Mouse (Mus musculus) spleen, adult 18-20 months (tissue): ENCODE measurements at regions not wholly inside any gene's neighbourhood (a gene's known extent, or its start where the extent isn't known, plus 50 kb on each side); places are given as distances from the start of the nearest gene placed in this dataset.

Source experiments
- DNase-seq, 2 experiments: peaks; one replicate each; pipeline ENCODE4 v3.0.0; 2022; ENCODE audit warnings: mixed read lengths in 2 of 2

DNA sequence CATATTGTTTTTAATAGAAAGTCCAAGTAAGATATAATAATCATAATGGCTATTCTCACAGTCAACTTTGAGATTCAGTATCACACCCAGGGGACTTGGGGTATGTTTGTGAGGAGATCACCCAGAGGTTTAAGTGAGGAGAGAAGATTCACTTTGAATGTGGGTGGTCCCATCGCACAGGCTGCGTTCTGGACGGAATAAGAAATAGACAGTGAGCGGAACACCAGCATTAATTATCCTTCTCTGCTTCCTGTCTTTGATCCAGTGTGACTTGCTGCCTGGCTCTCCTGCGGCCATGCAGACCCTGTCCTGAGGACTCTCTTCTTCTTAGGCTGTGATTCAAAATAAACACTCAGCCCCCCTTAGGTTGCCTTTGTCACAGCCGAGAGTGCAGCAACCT lies 60.6 kb upstream of the Kras start:
- DNase-seq = no peak

GRCm38 (mm10) chr6:145309025-145309424 lies 59.0 kb upstream of the Kras start:
- no peak for DNase-seq

GRCm38 (mm10) chr6:145307237-145307636 lies 57.2 kb upstream of the Kras start:
- DNase-seq = peak; percentile 26 to 33

DNA sequence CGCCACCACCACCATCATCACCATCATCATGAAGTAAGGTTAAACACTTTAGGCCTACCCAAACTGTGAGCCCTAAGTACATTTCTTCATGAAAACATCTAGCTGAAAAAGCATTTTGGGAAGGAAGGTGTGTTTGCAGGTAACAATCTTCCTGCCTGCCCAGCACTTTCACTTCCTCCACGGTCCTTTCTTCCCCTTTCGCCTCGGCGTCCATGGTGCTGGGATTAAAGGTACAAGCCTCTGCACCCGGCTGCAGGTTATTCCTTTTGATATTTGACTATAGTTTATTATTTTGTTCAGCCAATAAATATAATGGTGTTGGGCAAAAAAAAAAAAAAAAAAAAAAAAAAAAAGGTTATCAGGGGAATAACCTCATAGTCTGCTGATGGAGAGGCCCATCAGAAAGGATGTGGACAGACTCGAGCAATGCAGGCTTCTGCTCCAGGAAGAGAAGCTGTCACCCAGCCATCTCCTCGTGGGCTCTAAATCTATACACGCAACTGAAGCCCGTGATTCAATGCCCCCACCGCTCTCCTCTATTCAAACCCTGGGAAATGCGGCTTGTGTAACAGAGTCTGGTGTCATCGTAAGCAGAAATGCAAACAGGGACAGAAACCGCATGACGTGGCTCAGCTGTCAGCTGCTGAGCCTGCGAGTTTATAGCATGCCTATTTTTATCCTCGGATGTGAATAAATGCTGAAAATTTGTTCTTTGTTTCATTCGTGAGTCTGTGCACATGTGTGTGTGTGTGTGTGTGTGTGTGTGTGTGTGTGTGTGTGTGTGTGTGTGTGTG lies 56.5 kb upstream of the Kras start:
- peak; percentile 49 to 50 for DNase-seq

GRCm38 (mm10) chr6:145305669-145306068 lies 55.6 kb upstream of the Kras start:
- no peak for DNase-seq

GRCm38 (mm10) chr6:145303641-145304070 lies 53.6 kb upstream of the Kras start:
- peak; percentile 50 to 63 for DNase-seq

GRCm38 (mm10) chr6:145302907-145303640 lies 53.0 kb upstream of the Kras start:
- DNase-seq = peak in 1 of 2 experiments; percentile 13

GRCm38 (mm10) chr6:145302105-145302504 lies 52.1 kb upstream of the Kras start:
- DNase-seq = no peak

GRCm38 (mm10) chr6:145300266-145300858 lies 50.3 kb upstream of the Kras start:
- DNase-seq = no peak
